Mouse (Mus musculus) limb, embryonic 15.5 days (tissue): Measurements from ENCODE around the gene Wwox. TPM values are rescaled to one million over a fixed set of nuclear protein-coding genes. Genes with fewer than 3 reads are reported as not detected.
"Not testable (repeated sequence)": the region's sequence is repeated elsewhere in the genome, so short reads cannot be mapped to it uniquely, and the experiment has no call there.

Experiments
- ATAC-seq: fragments of 200-750 bp; cut with Nextera tagmentation; 2 replicates; pipeline ENCODE4 v1.8.0; 2017; ENCODE audit warnings: low read depth, moderate TSS enrichment; ENCODE audit not compliant: insufficient number of reproducible peaks, low FRiP score, low TSS enrichment
- H3K27ac ChIP-seq: fragments of 300-500 bp; sonication (generic); 2 replicates; pipeline ENCODE4 v1.5.1; 2015; ENCODE audit warnings: moderate library complexity, mild to moderate bottlenecking, inconsistent platforms
- H3K27me3 ChIP-seq: fragments of 300-500 bp; sonication (generic); 2 replicates; pipeline ENCODE4 v1.6.1; 2015; ENCODE audit warnings: inconsistent platforms
- H3K36me3 ChIP-seq: fragments of 300-500 bp; sonication (generic); 2 replicates; pipeline ENCODE4 v1.6.1; 2015; ENCODE audit warnings: inconsistent platforms
- H3K4me1 ChIP-seq: fragments of 300-500 bp; sonication (generic); 2 replicates; pipeline ENCODE4 v1.6.1; 2015; ENCODE audit warnings: inconsistent platforms
- H3K4me2 ChIP-seq: fragments of 300-500 bp; sonication (generic); 2 replicates; pipeline ENCODE4 v1.6.1; 2015; ENCODE audit warnings: mild to moderate bottlenecking, inconsistent platforms
- H3K4me3 ChIP-seq: fragments of 300-500 bp; sonication (generic); 2 replicates; pipeline ENCODE4 v1.5.1; 2015; ENCODE audit warnings: mild to moderate bottlenecking, inconsistent platforms
- H3K9ac ChIP-seq: fragments of 300-500 bp; sonication (generic); 2 replicates; pipeline ENCODE4 v1.6.1; 2015; ENCODE audit warnings: inconsistent platforms
- H3K9me3 ChIP-seq: fragments of 300-500 bp; sonication (generic); 2 replicates; pipeline ENCODE4 v1.6.1; 2016; ENCODE audit warnings: inconsistent platforms
- WGBS: fragments of 180-500 bp; shearing (Covaris S2); methylation state at CpG from one replicate; pipeline ENCODE4 v1.1.7; 2015; 5-methylcytosine and 5-hydroxymethylcytosine counted together
- polyA plus RNA-seq: library from polyadenylated mRNA; unstranded; fragments of >200 nt; fragmentation: Nextera tagmentation; extraction: Ambion mirVana; gene quantifications from 2 replicates; pipeline ENCODE4 v1.2.1, GENCODE M21; 2015

Wwox gene
- polyA plus RNA-seq, 1 experiment from 2014 or later, result 10.4 TPM

GRCm38 (mm10) chr8:114825460-114825859, 386.0 kb downstream of the Wwox start:
- WGBS, result 87% methylated on average over 8 of the region's 8 CpGs
- no peaks in the 10 kb centered on the region for H3K27me3 ChIP-seq
- H3K9me3 ChIP-seq, result no peaks in the 10 kb centered on the region
- no peaks in the 10 kb centered on the region for H3K36me3 ChIP-seq
- H3K4me2 ChIP-seq, result no peak overlapping the region
- H3K9ac ChIP-seq, result no peak overlapping the region
- H3K27ac ChIP-seq, result no peak overlapping the region
- H3K4me3 ChIP-seq, result no peak overlapping the region
- no peak for ATAC-seq
- H3K4me1 ChIP-seq, result peaks cover 2% of the 10 kb centered on the region; the same call in 1 of the 2 replicates

- WGBS, result 87% methylated on average over 5 of the region's 5 CpGs
- ATAC-seq, result no peak
- Histone ChIP-seq H3K9ac (no peak overlapping the region), H3K27me3 (no peaks in the 10 kb centered on the region), H3K4me3 (no peak overlapping the region), H3K4me2 (no peak overlapping the region), H3K27ac (no peak overlapping the region), H3K4me1 (no peaks in the 10 kb centered on the region), H3K36me3 (no peaks in the 10 kb centered on the region), H3K9me3 (no peaks in the 10 kb centered on the region)
These were observed 387.5 kb downstream of the Wwox start for GRCm38 (mm10) chr8:114826991-114827390.

- not testable (repeated sequence) for H3K36me3 ChIP-seq, H3K4me2 ChIP-seq, H3K27ac ChIP-seq, H3K9me3 ChIP-seq, ATAC-seq, H3K4me1 ChIP-seq, H3K9ac ChIP-seq, H3K4me3 ChIP-seq, H3K27me3 ChIP-seq
- WGBS, result 75% methylated on average over 1 of the region's 1 CpGs
These were observed 388.4 kb downstream of the Wwox start for GRCm38 (mm10) chr8:114827810-114828209.

GRCm38 (mm10) chr8:114831595-114831994, 392.1 kb downstream of the Wwox start:
- Histone ChIP-seq H3K27me3 (no peaks in the 10 kb centered on the region), H3K9ac (no peak overlapping the region), H3K4me2 (no peak overlapping the region), H3K27ac (no peak overlapping the region), H3K4me3 (no peak overlapping the region), H3K4me1 (no peaks in the 10 kb centered on the region), H3K36me3 (no peaks in the 10 kb centered on the region), H3K9me3 (no peaks in the 10 kb centered on the region)
- no peak for ATAC-seq
- WGBS, result 52% methylated on average over 9 of the region's 9 CpGs

- Histone ChIP-seq H3K4me1 (no peaks in the 10 kb centered on the region), H3K4me3 (no peak overlapping the region), H3K27me3 (no peaks in the 10 kb centered on the region), H3K27ac (no peak overlapping the region), H3K4me2 (no peak overlapping the region), H3K9me3 (no peaks in the 10 kb centered on the region), H3K9ac (no peak overlapping the region), H3K36me3 (no peaks in the 10 kb centered on the region)
- no peak for ATAC-seq
- WGBS, result 64% methylated on average over 8 of the region's 8 CpGs
These were observed 392.9 kb downstream of the Wwox start for GRCm38 (mm10) chr8:114832251-114832774.

GRCm38 (mm10) chr8:114834730-114835129, 395.3 kb downstream of the Wwox start:
- H3K4me2 ChIP-seq, result no peak overlapping the region
- ATAC-seq, result no peak
- H3K4me3 ChIP-seq, result no peak overlapping the region
- no peaks in the 10 kb centered on the region for H3K9me3 ChIP-seq
- H3K36me3 ChIP-seq, result no peaks in the 10 kb centered on the region
- no peak overlapping the region for H3K9ac ChIP-seq
- no peaks in the 10 kb centered on the region for H3K27me3 ChIP-seq
- no peaks in the 10 kb centered on the region for H3K4me1 ChIP-seq
- 75% methylated on average over 15 of the region's 15 CpGs for WGBS
- H3K27ac ChIP-seq, result no peak overlapping the region

GRCm38 (mm10) chr8:114839998-114840397, 400.5 kb downstream of the Wwox start:
- Histone ChIP-seq H3K4me2 (no peak overlapping the region), H3K4me1 (no peaks in the 10 kb centered on the region), H3K36me3 (no peaks in the 10 kb centered on the region), H3K9me3 (no peaks in the 10 kb centered on the region), H3K27ac (no peak overlapping the region), H3K4me3 (no peak overlapping the region), H3K9ac (no peak overlapping the region), H3K27me3 (no peaks in the 10 kb centered on the region)
- 87% methylated on average over 10 of the region's 10 CpGs for WGBS
- ATAC-seq, result no peak

GRCm38 (mm10) chr8:114847666-114848065, 408.2 kb downstream of the Wwox start:
- Histone ChIP-seq H3K4me2 (no peak overlapping the region), H3K9ac (no peak overlapping the region), H3K9me3 (no peaks in the 10 kb centered on the region), H3K4me3 (no peak overlapping the region), H3K4me1 (no peaks in the 10 kb centered on the region), H3K36me3 (no peaks in the 10 kb centered on the region), H3K27me3 (no peaks in the 10 kb centered on the region), H3K27ac (no peak overlapping the region)
- 84% methylated on average over 7 of the region's 7 CpGs for WGBS
- ATAC-seq, result no peak

GRCm38 (mm10) chr8:114849461-114849860, 410.0 kb downstream of the Wwox start:
- Histone ChIP-seq H3K27me3 (no peaks in the 10 kb centered on the region), H3K4me1 (no peaks in the 10 kb centered on the region), H3K9ac (no peak overlapping the region), H3K36me3 (no peaks in the 10 kb centered on the region), H3K9me3 (no peaks in the 10 kb centered on the region), H3K27ac (no peak overlapping the region), H3K4me2 (no peak overlapping the region), H3K4me3 (no peak overlapping the region)
- ATAC-seq, result no peak
- 69% methylated on average over 9 of the region's 9 CpGs for WGBS

GRCm38 (mm10) chr8:114850014-114850870, 410.8 kb downstream of the Wwox start:
- H3K9me3 ChIP-seq, result no peaks in the 10 kb centered on the region
- H3K36me3 ChIP-seq, result no peaks in the 10 kb centered on the region
- no peak overlapping the region for H3K4me2 ChIP-seq
- H3K4me3 ChIP-seq, result no peak overlapping the region
- 41% methylated on average over 15 of the region's 15 CpGs for WGBS
- H3K4me1 ChIP-seq, result no peaks in the 10 kb centered on the region
- H3K27ac ChIP-seq, result no peak overlapping the region
- H3K9ac ChIP-seq, result no peak overlapping the region
- H3K27me3 ChIP-seq, result no peaks in the 10 kb centered on the region
- ATAC-seq, result no peak

GRCm38 (mm10) chr8:114853765-114854164, 414.3 kb downstream of the Wwox start:
- Histone ChIP-seq H3K9me3 (no peaks in the 10 kb centered on the region), H3K27me3 (no peaks in the 10 kb centered on the region), H3K27ac (no peak overlapping the region), H3K4me2 (no peak overlapping the region), H3K36me3 (no peaks in the 10 kb centered on the region), H3K4me3 (no peak overlapping the region), H3K9ac (no peak overlapping the region), H3K4me1 (no peaks in the 10 kb centered on the region)
- no peak for ATAC-seq
- WGBS, result 95% methylated on average over 4 of the region's 4 CpGs

GRCm38 (mm10) chr8:114855833-114856232, 416.4 kb downstream of the Wwox start:
- Histone ChIP-seq H3K4me1 (no peaks in the 10 kb centered on the region), H3K4me3 (no peak overlapping the region), H3K4me2 (no peak overlapping the region), H3K36me3 (no peaks in the 10 kb centered on the region), H3K9ac (no peak overlapping the region), H3K27me3 (no peaks in the 10 kb centered on the region), H3K9me3 (no peaks in the 10 kb centered on the region), H3K27ac (no peak overlapping the region)
- ATAC-seq, result no peak
- WGBS, result 65% methylated on average over 7 of the region's 7 CpGs
